Mouse (Mus musculus) liver, adult (tissue): ENCODE data around the gene Tmcc1.

Source experiments
- GATA4 ChIP-seq: IDR thresholded peaks from 2 replicates; pipeline ENCODE4 v1.6.1; 2014; ENCODE audit warnings: mild to moderate bottlenecking, low read length; ENCODE audit not compliant: insufficient replicate concordance

Tmcc1 gene

DNA sequence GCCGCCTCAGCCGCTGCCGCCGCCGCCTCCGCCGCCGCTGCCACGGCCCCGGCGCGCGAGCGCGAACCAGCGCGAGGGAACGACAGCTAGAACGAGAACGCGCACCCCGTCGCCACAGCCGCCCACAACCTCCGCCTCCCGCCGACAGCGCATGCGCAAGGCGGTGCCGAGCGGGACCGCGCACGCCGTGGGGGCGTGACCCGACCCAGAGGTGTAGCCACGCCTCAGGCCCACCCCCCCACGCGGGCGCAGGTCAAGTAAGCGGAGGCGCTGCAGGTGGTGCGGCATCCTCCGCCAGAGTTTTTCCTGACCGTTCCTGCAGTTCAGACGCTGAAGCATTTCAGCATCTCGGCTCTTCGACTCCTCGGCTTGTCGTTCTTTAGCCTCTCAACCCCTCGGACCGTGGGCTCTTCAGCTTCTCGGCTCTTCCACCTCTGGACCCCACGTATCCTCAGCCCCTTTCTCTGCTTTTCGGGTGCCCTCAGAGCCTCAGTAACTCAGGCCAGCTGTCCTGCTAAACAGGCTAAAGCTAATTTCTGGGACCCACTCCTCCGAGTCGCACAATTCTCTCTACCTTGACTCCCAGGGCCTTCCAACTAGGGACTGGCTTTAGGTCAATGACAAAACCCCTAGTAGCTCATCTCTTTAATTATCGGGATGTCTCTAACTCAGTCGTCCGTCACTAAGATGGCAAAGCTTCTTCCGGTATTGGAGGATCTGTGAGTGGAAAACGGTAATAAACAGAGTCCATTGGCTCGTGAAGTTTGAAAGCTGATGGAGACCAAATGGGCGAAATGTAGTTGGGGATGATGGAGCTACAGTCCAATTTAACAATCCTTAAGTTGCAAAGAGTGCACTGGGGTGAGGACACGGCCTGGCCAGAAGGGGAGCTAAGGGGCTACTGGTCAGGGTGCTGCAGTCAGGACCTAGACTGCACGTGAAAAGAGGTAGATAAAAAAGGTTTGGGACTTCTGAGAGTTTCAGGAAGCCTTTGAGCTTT, at the start of gene Tmcc1:
TSS of gene Tmcc1 (minus strand) at position 93 of the 1,000 bp plus-strand sequence.
- TF ChIP-seq GATA4: no peak; the same call in 1 of the 2 replicates

DNA sequence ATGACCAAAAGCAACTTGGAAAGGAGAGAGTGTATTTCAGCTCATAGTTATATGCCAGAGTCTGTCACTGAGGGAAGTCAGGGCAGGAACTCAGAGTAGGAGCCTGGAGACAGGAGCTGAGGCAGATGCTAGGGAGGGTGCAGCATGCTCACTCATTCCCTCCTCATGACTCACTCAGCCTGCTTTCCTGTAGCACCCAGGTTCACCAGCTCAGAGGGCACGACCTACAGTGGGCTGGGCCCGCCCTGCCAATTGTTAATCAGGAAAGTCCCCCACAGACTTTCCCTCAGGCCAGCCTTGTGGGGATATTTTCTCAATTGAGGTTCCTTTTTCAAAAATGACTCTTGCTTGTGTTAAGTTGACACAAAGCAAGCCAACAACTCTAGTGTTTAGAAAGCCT, 47.1 kb upstream of the Tmcc1 start:
- no peak for TF ChIP-seq GATA4

DNA sequence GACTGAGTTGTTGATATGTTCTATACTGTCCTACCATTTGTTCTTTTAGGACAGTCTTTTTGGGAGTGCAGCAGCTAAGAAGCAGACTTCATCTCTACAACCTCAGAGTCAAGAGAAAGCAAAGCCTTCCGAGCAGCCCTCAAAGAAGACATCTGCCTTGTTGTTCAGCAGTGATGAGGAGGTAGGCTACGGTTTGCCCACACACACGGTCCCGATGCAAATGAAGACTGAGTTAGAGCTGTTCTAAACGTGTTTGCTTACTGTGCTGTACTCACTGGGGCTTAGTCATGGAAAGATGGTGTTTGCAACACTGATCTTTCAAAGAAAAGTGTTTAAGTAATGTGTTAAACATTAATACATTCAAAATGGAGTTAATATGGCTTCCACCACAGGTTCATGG, 44.8 kb upstream of the Tmcc1 start:
- TF ChIP-seq GATA4: no peak

DNA sequence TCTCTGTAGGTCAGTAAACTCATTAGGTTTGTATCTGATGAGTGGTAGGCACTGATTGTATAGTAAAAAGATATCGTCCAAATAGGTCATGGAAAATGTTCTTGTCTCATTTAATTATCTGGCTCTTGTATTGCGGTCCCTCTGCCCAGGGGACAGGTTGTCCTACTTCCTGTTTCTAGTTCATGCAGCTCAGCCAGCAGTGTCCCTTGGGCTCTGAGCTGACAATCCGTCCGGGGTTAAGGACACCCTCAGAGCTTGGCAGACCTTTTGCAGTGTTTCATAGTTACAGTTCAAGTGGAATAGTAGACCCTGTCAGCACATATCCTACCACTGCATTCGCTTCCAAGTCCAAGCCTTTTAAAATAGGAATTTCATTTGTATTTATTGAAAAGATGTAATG, 42.0 kb upstream of the Tmcc1 start:
- TF ChIP-seq GATA4: no peak

DNA sequence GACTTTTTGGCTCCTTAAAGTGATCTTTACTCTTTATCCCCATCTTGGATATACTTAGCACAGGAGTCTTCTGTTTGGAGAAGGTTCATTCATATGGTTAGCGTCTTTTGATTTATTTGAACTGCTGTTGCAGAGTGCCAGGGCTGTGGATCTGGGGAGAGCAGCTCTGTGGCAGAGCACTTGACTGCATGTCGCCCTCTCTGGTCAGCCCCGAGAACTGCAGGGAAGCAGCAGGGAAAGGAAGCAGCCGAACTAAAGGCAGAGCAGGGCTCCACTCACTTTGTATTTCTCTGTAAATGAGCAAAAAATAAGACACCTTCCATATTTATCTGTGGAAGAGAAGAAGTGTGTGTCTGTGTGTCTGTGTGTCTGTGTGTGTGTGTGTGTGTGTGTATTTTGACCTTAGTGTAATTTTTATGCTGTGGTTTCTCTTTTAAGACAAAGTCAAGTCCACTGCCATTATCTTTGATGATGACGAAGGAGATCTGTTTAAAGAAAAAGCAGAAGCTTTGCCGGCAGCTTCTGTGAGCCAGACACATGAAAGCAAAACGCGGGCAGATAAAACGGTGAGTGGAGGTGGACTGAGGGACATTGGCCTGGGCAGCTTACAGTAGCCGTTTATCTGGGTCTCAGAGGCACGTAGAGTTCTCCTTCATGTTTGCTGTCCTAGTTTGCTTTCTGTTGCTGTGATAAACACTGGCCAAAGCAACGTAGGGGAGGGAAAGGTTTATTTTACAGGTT, 35.7 kb upstream of the Tmcc1 start:
- peak; percentile 11; the same call in 1 of the 2 replicates for TF ChIP-seq GATA4

DNA sequence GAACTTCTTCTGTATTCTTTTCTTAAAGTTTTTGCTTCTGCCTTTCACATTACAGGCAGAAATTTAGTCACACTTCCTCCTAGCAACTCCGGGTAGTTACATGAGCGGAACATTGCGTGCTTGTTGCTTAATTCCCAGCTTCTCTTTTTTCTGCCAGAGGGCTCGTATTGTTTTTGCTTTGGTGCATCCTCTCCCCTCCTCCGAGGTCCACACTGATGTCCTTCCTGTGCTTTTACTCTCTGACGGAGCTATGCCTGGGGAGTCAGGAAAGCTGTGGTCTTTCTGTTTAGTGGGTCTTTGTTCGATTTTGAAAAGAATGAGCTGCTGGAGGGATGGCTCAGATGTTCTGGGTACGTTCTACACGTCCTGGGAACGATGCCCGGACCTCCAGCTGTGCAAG, 34.5 kb upstream of the Tmcc1 start:
- TF ChIP-seq GATA4: no peak

DNA sequence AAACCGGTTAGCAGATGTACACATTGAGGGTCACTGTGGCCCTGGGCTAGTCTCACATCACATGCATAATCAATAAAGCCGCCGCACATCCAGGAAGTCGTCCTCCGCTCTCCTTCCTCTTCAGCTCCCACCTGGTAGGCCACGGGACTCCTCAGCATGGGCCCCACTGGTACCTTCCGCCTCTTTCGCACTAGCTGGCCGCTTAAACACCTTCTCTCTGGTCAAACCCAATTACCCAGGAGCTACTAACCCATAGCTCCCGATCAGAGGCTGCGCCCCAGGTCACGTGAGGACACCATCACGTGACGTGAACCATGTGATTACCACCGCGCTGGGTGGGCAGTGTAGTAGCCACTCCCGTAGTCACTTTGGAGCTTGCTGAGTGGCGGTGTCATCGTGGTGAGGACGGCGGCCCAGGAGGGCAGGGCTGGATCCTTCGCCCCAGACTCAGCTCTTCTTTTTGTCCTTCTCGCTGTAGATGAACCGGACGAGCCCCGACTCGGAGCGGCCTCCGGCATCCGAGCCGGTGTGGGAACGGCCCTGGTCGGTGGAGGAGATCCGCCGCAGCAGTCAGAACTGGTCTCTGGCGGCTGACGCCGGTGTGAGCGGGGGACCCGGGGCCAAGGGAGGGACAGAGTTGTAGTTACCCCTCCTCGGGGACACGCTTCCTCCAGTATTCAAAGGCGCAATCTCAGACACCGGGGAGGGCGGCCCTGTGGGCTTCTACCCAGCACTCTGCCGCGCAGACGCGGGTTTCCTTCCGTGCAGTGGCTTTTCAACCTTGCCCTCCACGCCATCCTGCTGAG, 14.6 kb upstream of the Tmcc1 start, which contains the start of gene Washc2:
TSS of gene Washc2 (plus strand) at position 310 of the 806 bp plus-strand sequence.
- TF ChIP-seq GATA4: no peak

DNA sequence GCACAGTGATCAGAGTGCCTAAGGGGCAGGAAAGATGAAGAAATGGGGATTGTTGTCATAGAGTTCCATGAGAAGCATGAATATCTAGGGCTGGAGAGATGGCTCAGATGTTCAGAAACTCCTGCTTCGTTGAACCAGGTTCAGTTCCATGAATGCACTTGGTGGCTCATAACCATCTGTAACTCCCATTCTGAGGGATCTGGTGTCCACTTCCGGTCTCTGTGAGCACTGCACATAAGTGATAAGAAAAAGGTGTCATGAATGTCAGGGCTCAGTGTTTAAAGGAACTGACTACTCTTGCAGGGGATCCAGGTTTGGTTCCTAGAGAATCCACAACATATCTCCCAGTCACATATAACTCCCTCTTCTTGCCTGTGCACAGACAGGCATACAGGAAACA, 6.4 kb upstream of the Tmcc1 start:
- no peak for TF ChIP-seq GATA4

DNA sequence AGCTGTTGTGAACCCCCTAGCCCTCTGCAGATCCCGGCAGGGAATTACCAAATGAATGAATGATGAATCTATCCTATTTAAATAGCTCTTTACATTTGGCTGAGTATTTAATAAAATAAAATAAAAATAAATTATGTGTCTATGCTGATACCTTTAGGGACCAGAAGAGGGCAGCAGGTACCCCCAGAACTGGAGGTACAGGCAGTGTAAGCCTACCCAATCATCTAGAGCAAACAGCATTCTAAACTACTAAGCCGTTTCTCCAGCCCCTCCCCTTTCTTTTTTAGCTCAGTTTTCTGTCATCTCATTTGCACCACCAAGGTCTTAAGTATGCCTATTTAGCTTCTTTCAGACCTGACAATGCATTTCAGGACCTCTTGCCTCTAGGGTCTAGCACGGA, 4.9 kb upstream of the Tmcc1 start:
- no peak for TF ChIP-seq GATA4

DNA sequence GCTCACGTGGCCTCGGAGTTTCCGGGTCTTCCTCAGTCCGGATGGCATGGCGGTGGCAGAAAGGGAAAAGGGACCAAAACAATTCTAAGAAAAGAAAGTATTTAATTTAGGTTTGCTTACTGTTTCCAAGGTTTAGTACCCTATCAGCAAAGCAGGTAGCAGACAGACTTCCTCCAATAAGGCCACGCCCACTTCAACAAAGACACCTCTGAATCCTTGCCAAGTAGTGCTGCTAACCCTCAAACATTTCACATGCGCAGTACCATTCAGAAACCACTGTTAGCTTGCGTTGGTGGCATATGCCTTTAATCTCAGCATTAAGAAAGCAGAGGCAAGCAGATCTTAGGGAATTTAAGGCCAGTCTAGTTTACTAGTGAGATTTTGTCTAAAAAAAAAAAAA, 2.5 kb upstream of the Tmcc1 start:
- TF ChIP-seq GATA4: no peak

DNA sequence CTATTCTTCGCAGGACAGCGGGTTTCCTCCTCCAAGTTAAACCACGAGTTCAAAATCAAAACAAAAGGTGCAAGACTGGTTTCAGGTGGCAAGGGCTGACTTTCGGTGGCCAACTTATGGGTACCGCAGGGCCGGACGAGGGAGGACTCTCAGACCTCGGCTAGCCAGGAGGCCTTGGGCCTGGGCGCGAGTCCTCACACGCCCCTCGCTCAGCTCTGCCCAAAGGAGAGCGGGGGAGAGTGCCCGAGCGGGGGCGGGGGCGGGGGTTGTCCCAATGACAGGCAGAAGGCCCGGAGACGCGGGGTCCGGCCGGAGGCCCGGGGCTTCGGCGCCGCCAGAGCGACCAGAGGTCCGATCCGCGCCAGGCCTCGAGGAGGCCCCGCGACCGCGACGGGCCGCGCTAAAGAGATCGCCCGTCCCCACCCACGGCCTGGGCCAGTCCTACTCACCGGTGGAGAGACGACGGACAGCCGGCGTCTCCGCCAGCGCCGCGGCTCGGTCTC, 426 bp downstream of the Tmcc1 start:
- TF ChIP-seq GATA4: no peak

DNA sequence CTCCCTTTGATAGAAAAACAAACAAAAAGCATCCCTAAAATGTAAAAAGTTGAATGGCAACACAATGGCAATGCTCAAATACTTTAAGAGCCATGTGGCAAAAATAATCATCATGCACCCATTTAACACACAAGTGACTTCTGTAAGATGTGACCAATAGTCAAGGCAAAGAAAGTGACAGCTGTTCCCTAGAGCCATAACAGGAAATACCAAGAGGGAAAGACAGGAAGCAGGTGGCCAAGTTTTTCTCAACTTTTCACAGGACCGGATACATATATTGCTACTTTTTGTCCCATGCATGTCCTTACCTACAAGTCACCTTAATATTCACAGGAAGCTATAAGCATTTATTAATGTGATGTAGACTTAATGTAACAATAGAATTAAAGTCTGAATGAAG, 3.9 kb downstream of the Tmcc1 start:
- TF ChIP-seq GATA4: no peak

DNA sequence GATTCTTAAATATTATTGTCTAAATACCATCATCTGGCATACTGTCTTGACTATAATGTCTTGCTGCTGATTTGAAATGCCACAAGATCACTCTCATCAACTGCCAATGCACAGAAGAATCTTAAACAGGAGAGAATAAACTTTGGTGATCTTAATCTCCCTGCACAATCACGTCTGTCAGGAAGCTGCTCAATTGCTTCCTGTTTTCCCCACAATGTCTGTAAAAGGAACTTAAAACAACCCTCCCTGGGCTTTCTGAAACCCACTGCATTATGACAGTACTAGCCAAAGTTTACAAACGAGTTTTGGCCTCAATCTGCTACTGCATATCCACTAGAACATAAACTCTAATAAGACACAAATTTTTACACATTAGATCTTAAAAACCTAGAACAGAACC, 6.8 kb downstream of the Tmcc1 start:
- no peak for TF ChIP-seq GATA4

DNA sequence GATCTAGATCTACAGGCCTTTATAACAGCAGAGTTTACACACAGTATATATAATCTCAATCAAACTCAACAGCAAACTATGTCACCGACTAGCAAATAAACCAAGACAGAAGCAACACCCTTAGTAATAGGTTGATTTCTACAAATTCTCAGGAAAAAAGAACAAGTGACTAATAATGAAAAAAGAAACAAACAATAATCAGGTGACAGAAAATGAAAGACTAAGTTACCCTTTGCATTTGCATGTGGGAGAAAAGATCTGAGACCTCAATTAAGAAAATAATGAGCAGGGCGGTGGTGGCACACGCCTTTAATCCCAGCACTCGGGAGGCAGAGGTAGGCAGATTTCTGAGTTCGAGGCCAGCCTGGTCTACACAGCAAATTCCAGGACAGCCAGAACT, 9.8 kb downstream of the Tmcc1 start:
- no peak for TF ChIP-seq GATA4

DNA sequence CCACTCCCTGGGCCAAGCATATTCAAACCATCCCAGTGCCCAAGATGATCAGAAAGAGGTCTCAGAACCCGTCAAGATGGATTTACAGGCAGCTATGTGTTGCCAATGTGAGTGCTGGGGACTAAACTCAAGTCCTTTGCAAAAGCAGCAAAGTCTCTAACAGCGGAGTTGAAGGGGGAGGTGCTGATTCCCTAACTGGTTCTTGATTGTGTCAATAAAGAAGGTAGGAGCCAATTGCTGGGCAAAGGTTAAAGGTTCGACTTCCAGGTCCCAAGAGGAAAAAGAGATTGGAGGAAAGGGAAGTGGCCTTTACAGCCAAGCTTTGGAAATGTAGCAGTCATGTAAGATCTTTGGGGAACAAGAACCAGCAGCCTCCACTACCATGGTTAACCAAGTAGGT, 12.6 kb downstream of the Tmcc1 start:
- peak; percentile 7; the same call in 1 of the 2 replicates for TF ChIP-seq GATA4

DNA sequence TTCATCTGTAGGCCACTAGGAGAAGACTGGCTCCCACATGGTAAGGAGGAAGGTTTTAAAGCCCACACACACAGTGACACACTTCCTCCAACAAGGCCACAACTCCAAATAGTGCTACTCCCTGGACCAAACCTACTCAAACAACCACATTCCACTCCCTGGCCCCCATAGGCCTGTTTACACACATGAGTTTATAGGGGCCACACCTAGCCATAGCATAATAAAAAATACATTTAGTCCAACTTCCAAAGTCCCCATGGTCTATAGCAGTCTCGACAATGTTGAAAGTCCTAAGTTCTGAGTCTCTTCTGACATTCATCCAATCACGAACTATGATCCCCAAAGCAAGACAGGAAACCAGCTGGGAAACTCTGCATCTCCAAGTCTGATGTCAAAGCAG, 14.9 kb downstream of the Tmcc1 start:
- no peak for TF ChIP-seq GATA4

DNA sequence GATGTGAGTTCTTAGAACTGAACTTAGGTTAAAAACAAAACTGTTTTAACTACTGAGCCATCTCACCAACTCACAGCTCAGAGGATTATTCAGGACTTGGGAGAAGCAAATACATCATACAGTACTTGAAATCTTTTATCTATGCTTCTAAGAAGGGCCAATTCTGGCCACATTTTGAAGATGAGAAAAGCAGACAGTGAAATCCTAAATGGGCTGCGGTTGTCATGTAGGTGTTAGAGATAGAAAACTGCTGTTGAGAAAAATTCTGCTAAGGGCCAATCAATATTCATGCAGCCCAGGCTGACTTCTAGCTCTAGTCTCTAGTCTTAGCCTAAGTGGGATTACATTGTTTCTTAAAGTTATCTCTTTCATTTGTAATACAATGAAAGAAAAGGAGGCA, 26.9 kb downstream of the Tmcc1 start:
- TF ChIP-seq GATA4: no peak
